Mouse (Mus musculus) bone marrow, adult 2 months (tissue): ENCODE results near the gene Lrtm2. TPM values are rescaled to one million over a fixed set of nuclear protein-coding genes. Genes with fewer than 3 reads are reported as not detected.
"Not testable (repeated sequence)": the region's sequence is repeated elsewhere in the genome, so short reads cannot be mapped to it uniquely, and the experiment has no call there.

Experiments used
- H3K27ac ChIP-seq: fragments of 200-500 bp; 2 replicates; pipeline ENCODE4 v1.5.1; 2012; ENCODE audit warnings: low read depth, mild to moderate bottlenecking, control low read depth, inconsistent platforms, low read length; ENCODE audit not compliant: control insufficient read depth, poor library complexity, insufficient read depth
- H3K4me1 ChIP-seq: fragments of 200-500 bp; 2 replicates; pipeline ENCODE4 v1.6.1; 2011; ENCODE audit warnings: low read length; ENCODE audit not compliant: control insufficient read depth, insufficient read depth
- H3K4me3 ChIP-seq: fragments of 200-500 bp; replicated peaks from 2 replicates; pipeline ENCODE3; 2011; ENCODE audit warnings: mild to moderate bottlenecking, low read depth, low read length, control low read depth; ENCODE audit not compliant: control insufficient read depth
- CTCF ChIP-seq: fragments of 200-500 bp; IDR thresholded peaks from 2 replicates; pipeline ENCODE4 v1.5.1; 2011; ENCODE audit warnings: low read length, control low read depth; ENCODE audit not compliant: control insufficient read depth, insufficient read depth
- POLR2A ChIP-seq: fragments of 200-500 bp; IDR thresholded peaks from 2 replicates; pipeline ENCODE4 v1.6.1; 2011; ENCODE audit warnings: low read depth, mild to moderate bottlenecking, control low read depth, low read length, borderline replicate concordance; ENCODE audit not compliant: control insufficient read depth
- WGBS: fragments of 180-500 bp; shearing (Covaris S2); methylation state at CpG from one replicate; pipeline ENCODE4 v1.1.7; 2018; 5-methylcytosine and 5-hydroxymethylcytosine counted together
- polyA plus RNA-seq: library from polyadenylated mRNA; stranded (reverse); fragments of >200 nt; gene quantifications from 2 replicates; pipeline ENCODE4 v1.2.4, GENCODE M21; 2011; ENCODE audit warnings: low replicate concordance; ENCODE audit not compliant: missing spikeins, insufficient read depth, insufficient read length

Gene Lrtm2
- not detected in 2 replicates for polyA plus RNA-seq

DNA sequence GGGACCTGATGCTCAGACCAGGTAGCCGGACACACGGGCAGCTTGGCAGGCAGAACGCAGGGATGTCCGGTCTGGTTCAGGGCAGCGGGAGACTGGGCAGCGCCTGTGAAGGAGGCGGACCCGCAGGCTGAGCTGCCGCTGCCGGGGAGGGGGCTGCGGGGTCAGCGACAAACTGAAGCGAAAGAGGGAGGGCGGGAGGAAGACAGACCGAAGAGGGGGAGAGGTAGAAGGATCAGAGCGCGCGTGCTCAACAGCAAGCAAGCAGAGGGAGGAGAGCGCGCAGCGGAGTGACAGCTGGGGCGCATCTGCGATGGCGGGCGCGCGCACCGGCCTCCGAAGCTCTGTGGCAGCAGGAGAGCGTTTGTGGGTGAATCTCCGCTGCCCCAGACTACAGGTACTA is at the start of gene Lrtm2:
TSS of gene Lrtm2 (minus strand) at position 261 of the 400 bp plus-strand sequence.
- WGBS = 6% methylated on average over 31 of the region's 31 CpGs
- Histone ChIP-seq H3K27ac (no peak within 1 kb of the TSS), H3K4me1 (no peaks in the 10 kb centered on the region), H3K4me3 (no peak within 1 kb of the TSS)
- TF ChIP-seq POLR2A = no peak
- no peak for TF ChIP-seq CTCF

DNA sequence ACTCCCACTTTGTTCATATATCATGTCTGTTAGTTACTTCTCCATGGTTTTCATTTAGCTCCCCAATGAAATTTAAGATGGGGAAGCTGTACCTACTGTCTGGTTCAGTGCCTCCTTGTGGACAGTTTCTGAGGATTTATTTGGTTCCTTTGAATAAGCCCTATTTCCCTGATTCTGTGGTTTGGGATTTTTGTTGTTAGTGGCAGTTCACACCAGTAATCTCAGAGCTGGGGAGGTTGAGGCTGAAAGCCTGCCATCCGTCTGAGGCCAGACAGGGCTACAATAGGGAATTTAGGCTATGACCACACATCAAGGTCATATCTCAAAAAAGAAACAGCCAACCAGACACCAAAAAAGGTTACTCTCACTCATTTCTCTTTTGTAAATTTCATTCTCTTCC is 48.1 kb upstream of the Lrtm2 start:
- no peak overlapping the region for H3K4me3 ChIP-seq
- 53% methylated on average over 1 of the region's 1 CpGs for WGBS
- TF ChIP-seq POLR2A (no peak), CTCF (no peak)
- peaks cover 4% of the 10 kb centered on the region; the same call in 1 of the 2 replicates for H3K4me1 ChIP-seq
- no peak overlapping the region for H3K27ac ChIP-seq

DNA sequence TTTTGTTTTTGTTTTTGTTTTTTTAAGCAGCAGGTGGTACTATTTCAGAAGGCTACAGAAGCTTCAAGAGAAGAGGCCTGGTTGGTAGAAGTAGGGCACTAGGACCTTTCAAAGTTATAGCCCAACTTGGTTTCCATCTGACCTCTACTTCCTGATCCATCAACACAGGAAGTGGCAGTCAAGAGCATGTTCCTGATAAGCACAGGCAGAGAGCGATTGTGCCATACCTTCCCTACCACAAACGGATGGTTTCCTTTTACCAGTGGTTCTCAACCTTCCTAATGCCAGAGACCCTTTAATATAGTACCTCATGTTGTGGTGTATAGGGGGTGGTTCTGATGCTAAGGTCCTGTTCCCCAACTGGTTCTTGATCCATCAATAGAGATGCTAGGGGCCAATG is 47.0 kb upstream of the Lrtm2 start:
- Histone ChIP-seq H3K4me1 (peaks cover 5% of the 10 kb centered on the region; the same call in 1 of the 2 replicates), H3K27ac (no peak overlapping the region; the same call in 1 of the 2 replicates), H3K4me3 (no peak overlapping the region)
- TF ChIP-seq POLR2A (no peak), CTCF (no peak)
- 3% methylated on average over 2 of the region's 2 CpGs for WGBS

DNA sequence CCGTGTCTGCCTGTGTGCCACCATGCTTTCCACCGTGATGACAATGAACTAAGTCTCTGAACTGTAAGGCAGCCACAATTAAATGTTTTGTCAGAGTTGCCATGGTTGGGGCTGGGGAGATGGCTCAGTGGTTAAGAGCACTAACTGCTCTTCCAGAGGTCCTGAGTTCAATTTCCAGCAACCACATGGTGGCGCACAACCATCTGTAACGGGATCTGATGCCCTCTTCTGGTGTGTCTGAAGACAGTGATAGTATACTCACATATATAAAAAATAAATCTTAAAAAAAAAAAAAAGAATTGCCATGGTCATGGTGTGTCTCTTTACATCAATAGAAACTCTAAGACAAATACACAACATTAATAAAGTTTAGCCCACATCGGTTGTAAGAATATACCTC is 44.5 kb upstream of the Lrtm2 start:
- TF ChIP-seq CTCF = no peak
- no peak for TF ChIP-seq POLR2A
- no peak overlapping the region for H3K4me3 ChIP-seq
- WGBS = 46% methylated on average over 5 of the region's 5 CpGs
- peaks cover 6% of the 10 kb centered on the region; the same call in 1 of the 2 replicates for H3K4me1 ChIP-seq
- no peak overlapping the region for H3K27ac ChIP-seq

DNA sequence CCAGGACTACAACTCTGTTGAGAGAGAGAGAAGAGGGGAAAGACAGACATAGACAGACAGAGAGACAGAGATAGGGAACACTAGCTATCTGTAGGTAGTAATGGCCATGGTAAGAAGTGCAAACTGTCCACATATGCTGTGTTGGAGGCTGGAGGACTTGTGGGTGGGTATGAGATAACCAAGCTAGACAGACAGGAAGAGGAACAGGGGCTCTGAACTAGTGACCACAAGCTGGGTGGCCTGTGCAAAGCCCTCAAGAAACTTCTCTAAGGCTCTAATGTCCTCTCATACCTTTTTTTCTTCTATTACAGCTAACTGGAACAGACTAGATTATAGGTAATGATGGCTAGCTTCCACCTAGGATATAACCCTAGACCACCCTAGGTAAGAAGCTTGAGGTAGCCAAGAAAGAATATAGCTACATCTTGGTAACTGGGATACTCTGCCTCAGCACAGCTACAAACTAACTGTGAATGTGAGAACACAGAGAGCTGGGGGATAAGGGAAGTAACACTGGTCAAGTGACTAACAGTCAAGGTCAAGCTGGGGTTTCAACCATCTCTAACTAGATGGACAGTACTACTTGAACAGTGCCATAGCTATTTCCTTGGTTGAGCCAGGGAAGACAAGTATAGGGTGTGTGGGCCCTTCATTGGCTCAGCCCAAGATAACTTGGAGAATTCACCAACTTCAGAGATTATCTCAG is 42.6 kb upstream of the Lrtm2 start:
- Histone ChIP-seq H3K4me3 (no peak overlapping the region), H3K4me1 (peaks cover 6% of the 10 kb centered on the region; the same call in 1 of the 2 replicates), H3K27ac (no peak overlapping the region)
- TF ChIP-seq CTCF (no peak), POLR2A (no peak)

DNA sequence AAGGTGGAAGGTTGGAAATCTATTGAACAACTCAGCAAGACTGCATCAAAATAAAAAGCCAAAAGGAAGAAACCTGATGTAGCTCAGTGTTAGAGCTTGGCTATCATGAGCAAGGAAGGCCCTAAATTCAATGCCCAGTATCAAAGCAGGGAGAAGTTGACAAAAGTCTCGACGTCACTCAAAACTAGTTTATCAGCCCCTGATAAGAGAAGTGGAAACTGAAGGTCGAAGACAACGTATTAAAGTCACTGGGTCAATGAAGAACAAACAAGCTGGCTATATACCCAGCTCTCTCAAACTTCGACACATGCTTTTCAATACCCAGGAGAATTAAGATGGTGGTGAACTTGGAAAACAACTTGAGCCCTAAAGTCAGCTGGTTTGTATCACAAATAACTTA is 41.7 kb upstream of the Lrtm2 start:
- WGBS = 58% methylated on average over 5 of the region's 5 CpGs
- peaks cover 4% of the 10 kb centered on the region; the same call in 1 of the 2 replicates for H3K4me1 ChIP-seq
- no peak overlapping the region for H3K27ac ChIP-seq
- TF ChIP-seq CTCF (no peak), POLR2A (no peak)
- H3K4me3 ChIP-seq = no peak overlapping the region

DNA sequence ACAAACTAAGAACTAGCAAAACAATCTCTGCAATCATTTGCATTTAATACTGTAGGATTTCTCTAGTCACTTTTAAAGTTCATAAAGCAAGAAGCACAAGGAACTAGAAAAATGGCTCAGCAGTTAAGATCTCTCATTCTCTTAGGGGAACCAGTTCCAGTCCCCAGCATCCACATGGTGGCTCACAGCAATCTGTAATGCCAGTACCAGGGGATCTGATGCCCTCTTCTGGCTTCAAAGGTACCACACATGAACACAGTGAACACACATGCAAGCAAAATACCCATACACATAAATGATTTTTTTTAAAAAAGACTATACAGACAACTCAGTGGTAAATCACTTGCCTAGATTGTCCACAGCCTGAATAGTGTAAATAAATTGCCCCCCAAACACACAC is 41.1 kb upstream of the Lrtm2 start:
- Histone ChIP-seq H3K4me1 (peaks cover 4% of the 10 kb centered on the region; the same call in 1 of the 2 replicates), H3K4me3 (no peak overlapping the region), H3K27ac (no peak overlapping the region)
- TF ChIP-seq CTCF (no peak; the same call in 1 of the 2 replicates), POLR2A (no peak)

DNA sequence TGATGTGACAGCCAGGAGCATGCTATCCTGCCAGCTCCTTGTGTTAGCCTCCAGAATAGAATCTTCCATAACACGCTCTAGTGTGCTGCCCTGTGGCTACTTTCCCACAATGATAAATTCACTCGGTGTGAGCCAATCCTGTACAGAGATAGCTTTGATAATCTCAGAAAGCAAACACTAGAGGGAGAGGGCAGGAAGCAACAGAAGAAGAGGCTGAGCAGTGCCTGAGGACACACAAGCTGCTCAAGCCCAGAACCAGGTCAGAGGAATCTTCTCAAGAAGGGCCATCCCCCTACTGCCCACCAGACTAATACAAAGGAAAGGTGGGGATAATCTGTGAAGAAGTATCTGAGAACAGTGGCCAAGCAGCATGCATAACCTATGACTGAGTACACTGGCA is 36.8 kb upstream of the Lrtm2 start:
- 60% methylated on average over 2 of the region's 2 CpGs for WGBS
- TF ChIP-seq CTCF (no peak), POLR2A (no peak)
- H3K4me3 ChIP-seq = no peak overlapping the region
- no peaks in the 10 kb centered on the region; the same call in 1 of the 2 replicates for H3K4me1 ChIP-seq
- H3K27ac ChIP-seq = no peak overlapping the region

DNA sequence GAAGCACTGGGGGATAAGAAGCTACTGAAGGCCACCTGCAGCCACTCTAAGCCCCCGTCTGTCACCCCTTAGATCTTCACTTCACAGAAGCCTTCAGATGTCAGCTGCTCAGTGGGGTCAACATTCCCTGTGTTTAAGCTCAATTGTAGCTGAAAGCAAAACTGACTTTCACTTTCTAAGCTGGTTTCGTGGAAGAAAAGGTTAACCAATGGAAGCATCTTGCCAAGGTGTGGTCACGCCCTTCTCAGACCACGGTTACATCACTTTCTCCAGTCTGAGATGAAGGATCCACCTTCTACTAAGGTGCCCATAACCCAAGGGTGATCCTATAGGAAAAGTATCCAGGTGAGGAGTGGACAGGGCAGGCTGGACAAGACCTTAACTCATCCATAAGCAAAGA is 36.2 kb upstream of the Lrtm2 start:
- H3K4me3 ChIP-seq, H3K4me1 ChIP-seq, H3K27ac ChIP-seq: not testable (repeated sequence)
- 55% methylated on average over 4 of the region's 4 CpGs for WGBS
